Mouse (Mus musculus) neural tube, embryonic 13.5 days (tissue): ENCODE results near the gene Spon1. TPM values are rescaled to one million over a fixed set of nuclear protein-coding genes. Genes with fewer than 3 reads are reported as not detected.

Experiments
- ATAC-seq: fragments of 200-750 bp; cut with Nextera tagmentation; 2 replicates; pipeline ENCODE4 v1.8.0; 2017; ENCODE audit warnings: low read depth, mild to moderate bottlenecking, moderate TSS enrichment, moderate library complexity
- H3K27ac ChIP-seq: fragments of 300-500 bp; sonication (generic); replicated peaks from 2 replicates; pipeline ENCODE4 v1.5.1; 2015; ENCODE audit warnings: moderate library complexity, mild to moderate bottlenecking, inconsistent platforms
- H3K27me3 ChIP-seq: fragments of 300-500 bp; sonication (generic); 2 replicates; pipeline ENCODE4 v1.6.1; 2015; ENCODE audit warnings: mild to moderate bottlenecking, inconsistent platforms
- H3K36me3 ChIP-seq: fragments of 300-500 bp; sonication (generic); 2 replicates; pipeline ENCODE4 v1.6.1; 2015; ENCODE audit warnings: mild to moderate bottlenecking, inconsistent platforms
- H3K4me1 ChIP-seq: fragments of 300-500 bp; sonication (generic); replicated peaks from 2 replicates; pipeline ENCODE4 v1.6.1; 2015; ENCODE audit warnings: inconsistent platforms
- H3K4me2 ChIP-seq: fragments of 300-500 bp; sonication (generic); 2 replicates; pipeline ENCODE4 v1.6.1; 2015; ENCODE audit warnings: inconsistent platforms, mild to moderate bottlenecking, moderate library complexity
- H3K4me3 ChIP-seq: fragments of 300-500 bp; sonication (generic); 2 replicates; pipeline ENCODE4 v1.5.1; 2015; ENCODE audit warnings: mild to moderate bottlenecking, inconsistent platforms
- H3K9ac ChIP-seq: fragments of 300-500 bp; sonication (generic); 2 replicates; pipeline ENCODE4 v1.6.1; 2015; ENCODE audit warnings: moderate library complexity, mild to moderate bottlenecking, inconsistent platforms
- H3K9me3 ChIP-seq: fragments of 300-500 bp; sonication (generic); 2 replicates; pipeline ENCODE4 v1.6.1; 2016; ENCODE audit warnings: inconsistent platforms
- WGBS: fragments of 180-500 bp; shearing (Covaris S2); methylation state at CpG from one replicate; pipeline ENCODE4 v1.1.7; 2015; 5-methylcytosine and 5-hydroxymethylcytosine counted together
- polyA plus RNA-seq: library from polyadenylated mRNA; unstranded; fragments of >200 nt; fragmentation: Nextera tagmentation; extraction: Ambion mirVana; gene quantifications from 2 replicates; pipeline ENCODE4 v1.2.1, GENCODE M21; 2015

Spon1 gene
- polyA plus RNA-seq, 1 experiment from 2014 or later = 93.0 TPM

DNA sequence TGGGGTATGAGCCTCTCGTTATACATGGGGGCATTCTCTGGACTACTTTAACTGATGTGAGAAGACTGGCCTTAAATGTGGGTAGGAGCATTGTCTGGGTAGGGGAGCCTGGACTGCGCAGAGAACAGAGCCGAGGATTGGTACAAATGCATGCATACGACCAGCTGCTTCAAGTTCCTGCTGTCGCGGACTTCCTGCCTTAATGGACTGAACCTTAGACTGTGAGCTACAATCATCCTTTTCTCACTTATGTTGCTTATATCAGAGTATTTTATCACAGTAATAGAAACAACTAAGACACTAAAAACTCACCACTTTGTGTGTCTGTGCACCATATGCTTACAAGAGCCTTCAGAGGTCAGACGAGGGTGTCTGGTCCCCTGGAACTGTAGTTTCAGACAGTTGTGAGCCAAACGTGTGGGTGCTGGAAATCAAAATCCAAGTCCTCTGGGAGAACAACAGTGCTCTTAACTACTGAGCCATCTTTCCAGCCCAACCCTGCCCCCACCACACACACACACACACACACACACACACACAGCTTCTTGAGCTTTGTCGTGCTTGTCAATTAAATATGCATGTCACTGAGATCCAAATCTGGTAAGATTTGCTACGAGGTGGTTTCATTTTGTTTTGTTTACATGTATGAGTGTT lies 325.2 kb downstream of the Spon1 start:
- Histone ChIP-seq H3K36me3 (no peaks in the 10 kb centered on the region), H3K4me3 (no peak overlapping the region), H3K9me3 (no peaks in the 10 kb centered on the region), H3K9ac (no peak overlapping the region), H3K4me2 (no peak overlapping the region), H3K4me1 (peaks cover 26% of the 10 kb centered on the region), H3K27me3 (no peaks in the 10 kb centered on the region), H3K27ac (no peak overlapping the region)
- ATAC-seq = no peak
- WGBS = 72% methylated on average over 10 of the region's 10 CpGs
